Mouse (Mus musculus) midbrain, embryonic 10.5 days (tissue): ENCODE results near the gene Crk. TPM values are rescaled to one million over a fixed set of nuclear protein-coding genes. Genes with fewer than 3 reads are reported as not detected.

Source experiments
- DNase-seq: peaks from one replicate; pipeline ENCODE4 v3.0.0-alpha.2; 2017; ENCODE audit warnings: low spot score
- H3K27ac ChIP-seq: fragments of 300-500 bp; sonication (generic); replicated peaks from 2 replicates; pipeline ENCODE4 v1.5.1; 2016; ENCODE audit warnings: mild to moderate bottlenecking
- H3K27me3 ChIP-seq: fragments of 300-500 bp; sonication (generic); 2 replicates; pipeline ENCODE4 v1.6.1; 2016; ENCODE audit warnings: low read depth, mild to moderate bottlenecking; ENCODE audit not compliant: poor library complexity, severe bottlenecking
- H3K36me3 ChIP-seq: fragments of 300-500 bp; sonication (generic); 2 replicates; pipeline ENCODE4 v1.6.1; 2016; ENCODE audit warnings: mild to moderate bottlenecking, moderate library complexity
- H3K4me1 ChIP-seq: fragments of 300-500 bp; sonication (generic); 2 replicates; pipeline ENCODE4 v1.6.1; 2016
- H3K4me3 ChIP-seq: fragments of 300-500 bp; sonication (generic); 2 replicates; pipeline ENCODE4 v1.5.1; 2016; ENCODE audit warnings: mild to moderate bottlenecking, moderate library complexity
- H3K9me3 ChIP-seq: fragments of 300-500 bp; sonication (generic); replicated peaks from 2 replicates; pipeline ENCODE4 v1.6.1; 2016; ENCODE audit warnings: mild to moderate bottlenecking
- WGBS: fragments of 180-500 bp; shearing (Covaris S2); methylation state at CpG from one replicate; pipeline ENCODE4 v1.1.7; 2016; 5-methylcytosine and 5-hydroxymethylcytosine counted together
- polyA plus RNA-seq: library from polyadenylated mRNA; unstranded; fragments of >200 nt; fragmentation: Nextera tagmentation; extraction: Ambion mirVana; gene quantifications from 2 replicates; pipeline ENCODE4 v1.2.1, GENCODE M21; 2016

Gene Crk
- 127 and 133 TPM in 2 replicates for polyA plus RNA-seq

DNA sequence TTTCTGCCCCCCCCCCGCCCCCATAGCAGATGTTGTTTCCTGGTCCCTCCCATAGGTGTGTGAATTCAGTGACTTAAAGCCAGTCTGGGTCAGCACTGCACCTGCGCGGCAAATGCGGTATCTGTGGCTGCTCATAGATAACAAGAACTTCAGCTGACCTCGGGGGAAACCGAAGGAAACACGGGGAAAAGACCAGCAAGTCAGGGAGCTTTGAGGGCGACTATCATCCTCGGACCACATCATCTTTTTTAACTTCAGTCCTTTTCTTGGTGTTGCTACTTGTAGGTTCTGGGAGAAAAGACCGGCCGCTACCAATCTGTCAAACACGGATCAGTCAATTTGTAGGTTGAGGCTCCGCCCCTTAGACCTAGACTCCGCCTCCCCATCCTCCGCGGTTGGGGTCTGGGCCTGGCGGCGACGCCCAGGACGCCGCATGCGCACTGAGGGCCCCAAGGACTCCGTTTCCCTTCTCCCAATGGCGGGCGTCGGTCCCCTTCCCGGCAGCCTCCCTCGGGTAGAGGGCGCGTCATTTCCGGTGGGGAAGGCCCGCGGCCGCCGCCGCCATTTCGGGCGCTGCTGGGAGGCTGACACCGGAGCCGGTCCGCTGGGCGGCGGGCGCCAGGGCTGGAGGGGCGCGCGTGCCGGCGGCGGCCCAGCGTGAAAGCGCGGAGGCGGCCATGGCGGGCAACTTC, at the start of gene Crk:
Gene Crk, plus strand, starts transcription at position 513 of the 692 bp plus-strand sequence.
- peak within 1 kb of the TSS; percentile 96 for H3K27ac ChIP-seq
- H3K27me3 ChIP-seq: no peaks in the 10 kb centered on the region
- H3K9me3 ChIP-seq: no peaks in the 10 kb centered on the region
- under 1% methylated on average over 55 of the region's 55 CpGs for WGBS
- peaks cover 22% of the 10 kb centered on the region for H3K36me3 ChIP-seq
- peak; percentile 99 for DNase-seq
- peaks cover 22% of the 10 kb centered on the region for H3K4me1 ChIP-seq
- peak within 1 kb of the TSS; percentile 96 for H3K4me3 ChIP-seq

GRCm38 (mm10) chr11:75630098-75630497, 49.0 kb upstream of the Crk start:
- peak overlapping the region; percentile 89 for H3K27ac ChIP-seq
- H3K9me3 ChIP-seq: no peaks in the 10 kb centered on the region
- H3K36me3 ChIP-seq: peaks cover 37% of the 10 kb centered on the region
- H3K4me3 ChIP-seq: peak overlapping the region; percentile 79
- peaks cover 32% of the 10 kb centered on the region for H3K4me1 ChIP-seq
- no peak for DNase-seq
- WGBS: 21% methylated on average over 5 of the region's 5 CpGs
- no peaks in the 10 kb centered on the region for H3K27me3 ChIP-seq

DNA sequence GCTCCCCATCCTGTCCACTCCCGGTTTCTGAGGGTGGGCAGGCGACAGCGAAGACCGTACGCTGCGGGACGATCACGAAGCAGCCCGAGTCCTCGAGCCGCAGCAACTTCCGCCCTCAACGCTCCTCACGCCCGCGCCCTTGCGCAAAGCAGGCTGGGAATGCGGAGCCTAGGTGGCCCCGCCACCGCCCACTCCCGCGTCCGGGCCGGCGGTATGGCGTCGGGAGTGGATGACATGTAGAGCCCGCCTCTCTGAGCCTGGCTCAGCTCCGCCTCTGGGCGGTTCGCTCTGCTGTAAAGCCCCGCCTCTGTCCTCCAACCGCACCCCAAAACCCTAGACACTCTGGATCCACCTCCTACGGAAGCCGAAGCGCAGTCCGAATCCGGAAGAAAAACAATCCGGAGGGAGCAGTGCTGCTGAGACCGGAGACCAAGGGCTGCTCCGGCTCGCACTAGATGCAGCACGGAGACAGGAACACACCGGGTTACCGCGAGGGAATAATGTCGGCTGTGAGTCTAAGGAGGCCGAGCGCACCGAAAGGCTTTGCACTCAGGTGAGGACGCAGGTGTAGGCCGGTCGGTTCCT, 48.3 kb upstream of the Crk start, which contains the start of gene Inpp5k:
Gene Inpp5k, plus strand, starts transcription at position 344 of the 585 bp plus-strand sequence.
- Histone ChIP-seq H3K4me3 (peak within 1 kb of the TSS; percentile 79), H3K9me3 (no peaks in the 10 kb centered on the region), H3K27me3 (no peaks in the 10 kb centered on the region), H3K36me3 (peaks cover 31% of the 10 kb centered on the region), H3K27ac (peak within 1 kb of the TSS; percentile 89), H3K4me1 (peaks cover 32% of the 10 kb centered on the region)
- WGBS: under 1% methylated on average over 53 of the region's 53 CpGs
- DNase-seq: peak; percentile 94

- Histone ChIP-seq H3K27ac (no peak overlapping the region), H3K9me3 (no peaks in the 10 kb centered on the region), H3K36me3 (peaks cover 21% of the 10 kb centered on the region), H3K4me3 (peak overlapping the region; percentile 79), H3K4me1 (peaks cover 32% of the 10 kb centered on the region), H3K27me3 (no peaks in the 10 kb centered on the region)
- DNase-seq: no peak
- 13% methylated on average over 13 of the region's 13 CpGs for WGBS
Measured at GRCm38 (mm10) chr11:75631561-75632225, 47.4 kb upstream of the Crk start.

DNA sequence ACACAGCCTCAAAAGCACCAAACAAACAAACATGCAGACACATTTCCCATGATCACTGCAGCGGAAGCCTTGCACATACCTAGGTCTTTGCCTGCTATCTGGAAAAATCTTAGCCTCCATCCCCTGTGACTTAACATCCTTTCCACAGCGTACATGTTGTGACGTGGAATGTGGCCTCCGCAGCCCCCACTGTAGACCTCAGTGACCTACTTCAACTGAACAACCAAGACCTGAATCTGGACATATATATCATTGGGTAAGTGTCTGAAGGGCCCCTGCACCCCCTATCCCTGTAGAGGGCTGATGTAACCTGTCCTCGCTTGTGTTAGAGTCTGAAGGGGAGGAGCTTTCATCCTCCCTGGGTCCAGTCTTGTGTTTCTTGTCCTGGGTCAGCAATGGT, 46.1 kb upstream of the Crk start:
- DNase-seq: no peak
- peaks cover 32% of the 10 kb centered on the region for H3K4me1 ChIP-seq
- peaks cover 20% of the 10 kb centered on the region for H3K36me3 ChIP-seq
- H3K27me3 ChIP-seq: no peaks in the 10 kb centered on the region
- H3K27ac ChIP-seq: no peak overlapping the region
- no peak overlapping the region for H3K4me3 ChIP-seq
- 92% methylated on average over 5 of the region's 5 CpGs for WGBS
- no peaks in the 10 kb centered on the region for H3K9me3 ChIP-seq

- no peak for DNase-seq
- Histone ChIP-seq H3K4me1 (peaks cover 26% of the 10 kb centered on the region), H3K27me3 (no peaks in the 10 kb centered on the region), H3K4me3 (no peak overlapping the region), H3K9me3 (no peaks in the 10 kb centered on the region), H3K36me3 (peaks cover 18% of the 10 kb centered on the region; the same call in 1 of the 2 replicates), H3K27ac (no peak overlapping the region)
- WGBS: 78% methylated on average over 3 of the region's 3 CpGs
Measured at GRCm38 (mm10) chr11:75634801-75635200, 44.3 kb upstream of the Crk start.

- 81% methylated on average over 11 of the region's 11 CpGs for WGBS
- H3K36me3 ChIP-seq: peaks cover 18% of the 10 kb centered on the region; the same call in 1 of the 2 replicates
- DNase-seq: no peak
- H3K27ac ChIP-seq: no peak overlapping the region
- no peak overlapping the region for H3K4me3 ChIP-seq
- peaks cover 21% of the 10 kb centered on the region for H3K4me1 ChIP-seq
- H3K27me3 ChIP-seq: no peaks in the 10 kb centered on the region
- H3K9me3 ChIP-seq: no peaks in the 10 kb centered on the region
Measured at GRCm38 (mm10) chr11:75635315-75635714, 43.7 kb upstream of the Crk start.

- Histone ChIP-seq H3K4me1 (no peaks in the 10 kb centered on the region), H3K27ac (no peak overlapping the region), H3K36me3 (peaks cover 4% of the 10 kb centered on the region; the same call in 1 of the 2 replicates), H3K9me3 (no peaks in the 10 kb centered on the region), H3K27me3 (no peaks in the 10 kb centered on the region), H3K4me3 (no peak overlapping the region)
- WGBS: 89% methylated on average over 5 of the region's 5 CpGs
- DNase-seq: no peak
Measured at GRCm38 (mm10) chr11:75643323-75643722, 35.7 kb upstream of the Crk start.

- 83% methylated on average over 9 of the region's 9 CpGs for WGBS
- no peak overlapping the region for H3K27ac ChIP-seq
- 0 out of 2 replicates have a peak, but pooled peaks cover 2% of the 10 kb centered on the region for H3K4me1 ChIP-seq
- H3K9me3 ChIP-seq: no peaks in the 10 kb centered on the region
- H3K36me3 ChIP-seq: no peaks in the 10 kb centered on the region
- DNase-seq: no peak
- no peaks in the 10 kb centered on the region for H3K27me3 ChIP-seq
- no peak overlapping the region for H3K4me3 ChIP-seq
Measured at GRCm38 (mm10) chr11:75644684-75645083, 34.4 kb upstream of the Crk start.

- Histone ChIP-seq H3K27ac (no peak overlapping the region), H3K9me3 (no peaks in the 10 kb centered on the region), H3K4me1 (peaks cover 29% of the 10 kb centered on the region), H3K36me3 (no peaks in the 10 kb centered on the region), H3K4me3 (no peak overlapping the region), H3K27me3 (peaks cover 19% of the 10 kb centered on the region)
- 75% methylated on average over 6 of the region's 6 CpGs for WGBS
- no peak for DNase-seq
Measured at GRCm38 (mm10) chr11:75647681-75648211, 31.3 kb upstream of the Crk start.

- Histone ChIP-seq H3K36me3 (no peaks in the 10 kb centered on the region), H3K27ac (no peak overlapping the region), H3K27me3 (peaks cover 34% of the 10 kb centered on the region), H3K4me3 (no peak overlapping the region), H3K4me1 (peaks cover 41% of the 10 kb centered on the region), H3K9me3 (no peaks in the 10 kb centered on the region)
- 76% methylated on average over 4 of the region's 4 CpGs for WGBS
- no peak for DNase-seq
Measured at GRCm38 (mm10) chr11:75649155-75649561, 29.9 kb upstream of the Crk start.

DNA sequence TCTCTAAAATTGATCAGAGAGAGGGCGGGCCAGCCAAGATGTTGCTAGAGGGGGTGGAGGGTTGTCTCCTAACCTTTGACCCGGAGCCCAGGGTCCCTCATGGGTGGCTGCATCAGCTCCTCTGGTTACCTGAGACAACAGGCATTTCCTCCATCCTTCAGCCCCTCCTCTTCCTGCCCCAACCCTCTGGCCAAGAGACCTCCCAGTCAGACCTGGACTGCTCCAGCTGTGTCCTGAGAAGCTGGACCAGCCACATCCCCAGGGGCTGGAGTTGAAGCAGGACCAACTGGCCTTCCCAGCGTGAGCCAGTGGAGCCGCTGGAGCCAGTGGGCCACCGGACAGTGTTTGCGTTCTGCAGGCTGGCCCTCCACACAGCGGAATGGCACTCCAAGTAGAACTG, 28.7 kb upstream of the Crk start, which contains the start of gene Myo1c:
Gene Myo1c, plus strand, starts transcription at position 194 of the 400 bp plus-strand sequence.
- H3K27ac ChIP-seq: peak within 1 kb of the TSS; percentile 88

More for the DNA sequence above, 28.7 kb upstream of the Crk start, which contains the start of gene Myo1c:
- Histone ChIP-seq H3K27me3 (peaks cover 45% of the 10 kb centered on the region), H3K36me3 (no peaks in the 10 kb centered on the region), H3K4me3 (peak within 1 kb of the TSS; percentile 79), H3K9me3 (no peaks in the 10 kb centered on the region), H3K4me1 (peaks cover 52% of the 10 kb centered on the region)
- WGBS: 64% methylated on average over 7 of the region's 7 CpGs
- no peak for DNase-seq
